Mouse (Mus musculus) embryonic facial prominence, embryonic 15.5 days (tissue): ENCODE measurements at regions not wholly inside any gene's neighbourhood (a gene's known extent, or its start where the extent isn't known, plus 50 kb on each side); places are given as distances from the start of the nearest gene placed in this dataset.

Experiments
- ATAC-seq: fragments of 200-750 bp; cut with Nextera tagmentation; 2 replicates; pipeline ENCODE4 v1.8.0; 2017; ENCODE audit warnings: low read depth, moderate TSS enrichment; ENCODE audit not compliant: insufficient number of reproducible peaks, low FRiP score, low TSS enrichment
- H3K27ac ChIP-seq: fragments of 300-500 bp; sonication (generic); replicated peaks from 2 replicates; pipeline ENCODE4 v1.5.1; 2015; ENCODE audit warnings: mild to moderate bottlenecking, inconsistent platforms
- H3K27me3 ChIP-seq: fragments of 300-500 bp; sonication (generic); 2 replicates; pipeline ENCODE4 v1.6.1; 2015; ENCODE audit warnings: inconsistent platforms
- H3K36me3 ChIP-seq: fragments of 300-500 bp; sonication (generic); 2 replicates; pipeline ENCODE4 v1.6.1; 2015; ENCODE audit warnings: mild to moderate bottlenecking, inconsistent platforms
- H3K4me1 ChIP-seq: fragments of 300-500 bp; sonication (generic); 2 replicates; pipeline ENCODE4 v1.6.1; 2015; ENCODE audit warnings: inconsistent platforms
- H3K4me2 ChIP-seq: fragments of 300-500 bp; sonication (generic); replicated peaks from 2 replicates; pipeline ENCODE4 v1.6.1; 2015; ENCODE audit warnings: mild to moderate bottlenecking, inconsistent platforms
- H3K4me3 ChIP-seq: fragments of 300-500 bp; sonication (generic); replicated peaks from 2 replicates; pipeline ENCODE4 v1.5.1; 2015; ENCODE audit warnings: mild to moderate bottlenecking, inconsistent platforms
- H3K9ac ChIP-seq: fragments of 300-500 bp; sonication (generic); 2 replicates; pipeline ENCODE4 v1.6.1; 2015; ENCODE audit warnings: inconsistent platforms
- H3K9me3 ChIP-seq: fragments of 300-500 bp; sonication (generic); replicated peaks from 2 replicates; pipeline ENCODE4 v1.6.1; 2016; ENCODE audit warnings: inconsistent platforms
- WGBS: fragments of 180-500 bp; shearing (Covaris S2); methylation state at CpG from one replicate; pipeline ENCODE4 v1.1.7; 2015; 5-methylcytosine and 5-hydroxymethylcytosine counted together

DNA sequence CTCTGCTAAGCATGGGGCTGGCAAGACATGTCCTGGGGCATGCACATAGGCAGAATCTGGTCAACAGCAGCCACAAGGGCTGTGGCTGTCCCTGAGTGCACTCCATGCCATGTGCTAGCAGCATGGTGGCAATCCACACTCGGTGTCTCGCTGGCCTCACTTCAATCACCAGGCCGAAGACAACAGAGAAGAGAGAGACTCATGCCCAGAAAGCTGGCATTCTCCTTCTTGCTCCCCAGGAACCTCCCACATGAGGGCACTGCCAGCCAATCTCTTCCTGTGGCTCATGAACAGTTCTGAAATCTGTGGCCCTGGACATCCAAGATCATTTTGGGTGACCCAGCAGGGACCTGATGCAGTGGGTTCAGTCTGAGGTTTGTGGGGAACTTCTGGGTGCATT lies 74.5 kb upstream of the Gm26897 start:
- Histone ChIP-seq H3K4me3 (no peak overlapping the region), H3K9ac (no peak overlapping the region), H3K4me1 (peaks cover 11% of the 10 kb centered on the region), H3K27me3 (no peaks in the 10 kb centered on the region), H3K36me3 (no peaks in the 10 kb centered on the region), H3K4me2 (no peak overlapping the region), H3K9me3 (no peaks in the 10 kb centered on the region), H3K27ac (no peak overlapping the region)
- ATAC-seq = no peak
- 79% methylated on average over 3 of the region's 3 CpGs for WGBS

DNA sequence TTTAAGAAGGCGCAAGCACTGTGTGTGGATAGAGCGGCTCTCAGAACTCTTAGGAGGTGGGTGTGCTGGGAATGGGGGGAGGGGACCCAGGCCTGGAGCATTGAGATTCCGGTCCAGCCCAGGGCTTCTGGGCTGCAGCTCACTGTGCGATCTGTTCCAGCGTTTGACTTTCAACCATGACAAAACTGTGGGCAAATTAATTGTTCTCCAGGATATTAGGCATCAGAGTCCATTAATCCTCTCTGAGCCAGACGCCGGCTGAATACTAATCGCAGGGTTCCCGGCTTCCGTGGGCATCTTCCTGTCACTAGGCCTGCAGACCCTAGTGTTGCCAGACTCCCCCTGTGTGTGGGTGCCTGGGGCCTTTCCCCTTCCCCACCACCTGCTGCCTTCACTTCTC lies 73.3 kb upstream of the Gm26897 start:
- H3K9ac ChIP-seq = no peak overlapping the region
- H3K4me2 ChIP-seq = no peak overlapping the region
- H3K9me3 ChIP-seq = no peaks in the 10 kb centered on the region
- no peak overlapping the region for H3K4me3 ChIP-seq
- no peaks in the 10 kb centered on the region for H3K36me3 ChIP-seq
- no peak for ATAC-seq
- H3K27me3 ChIP-seq = no peaks in the 10 kb centered on the region
- 52% methylated on average over 10 of the region's 10 CpGs for WGBS
- peaks cover 17% of the 10 kb centered on the region for H3K4me1 ChIP-seq
- H3K27ac ChIP-seq = no peak overlapping the region

DNA sequence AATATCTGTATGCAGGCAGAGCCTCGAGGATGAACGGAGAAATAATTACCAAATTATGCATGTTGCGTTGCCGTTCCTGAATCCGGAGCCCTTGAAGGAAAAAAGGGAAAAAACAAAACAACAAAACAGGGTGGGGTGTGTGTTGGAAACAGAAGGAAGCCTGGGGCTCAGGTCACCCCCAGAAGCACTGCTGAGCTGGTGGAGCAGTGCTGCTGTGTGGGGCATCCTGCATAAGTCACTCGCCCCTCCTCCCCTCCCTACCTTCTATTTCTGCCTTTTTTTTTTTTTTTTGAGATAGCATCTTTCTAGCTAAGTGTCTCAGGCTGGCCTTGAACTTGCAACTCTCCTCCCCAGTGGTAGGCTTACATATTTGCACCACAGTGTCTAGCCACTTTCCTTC lies 72.8 kb upstream of the Gm26897 start:
- H3K4me1 ChIP-seq = peaks cover 20% of the 10 kb centered on the region
- WGBS = 51% methylated on average over 6 of the region's 6 CpGs
- H3K27ac ChIP-seq = no peak overlapping the region
- no peaks in the 10 kb centered on the region for H3K27me3 ChIP-seq
- H3K4me3 ChIP-seq = no peak overlapping the region
- H3K9me3 ChIP-seq = no peaks in the 10 kb centered on the region
- no peak overlapping the region for H3K4me2 ChIP-seq
- no peak for ATAC-seq
- H3K36me3 ChIP-seq = no peaks in the 10 kb centered on the region
- no peak overlapping the region for H3K9ac ChIP-seq

DNA sequence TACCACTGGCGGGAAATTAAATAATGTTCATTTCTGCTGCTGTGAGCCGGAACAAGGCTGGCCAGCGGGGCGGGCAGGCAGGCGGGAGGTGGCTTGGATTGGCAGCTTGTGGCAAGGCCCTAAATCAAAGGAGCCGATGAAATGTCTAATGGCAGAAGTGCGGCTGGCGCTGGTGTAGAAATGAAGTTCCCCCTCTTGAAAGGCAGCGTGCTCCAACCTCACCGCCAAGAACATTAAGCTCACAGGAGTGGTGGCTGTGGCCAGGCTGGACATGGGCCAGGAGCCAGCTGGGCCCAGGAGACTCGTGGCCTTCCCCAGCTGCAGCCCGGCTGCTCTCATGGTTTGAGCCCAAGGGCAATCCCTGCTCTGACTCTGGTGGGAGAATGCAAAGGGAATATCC lies 71.8 kb upstream of the Gm26897 start:
- no peak overlapping the region for H3K9ac ChIP-seq
- H3K4me2 ChIP-seq = no peak overlapping the region
- no peaks in the 10 kb centered on the region for H3K36me3 ChIP-seq
- no peak for ATAC-seq
- H3K4me1 ChIP-seq = peaks cover 20% of the 10 kb centered on the region
- WGBS = 76% methylated on average over 12 of the region's 12 CpGs
- no peak overlapping the region for H3K27ac ChIP-seq
- no peaks in the 10 kb centered on the region for H3K27me3 ChIP-seq
- H3K4me3 ChIP-seq = no peak overlapping the region
- H3K9me3 ChIP-seq = no peaks in the 10 kb centered on the region

DNA sequence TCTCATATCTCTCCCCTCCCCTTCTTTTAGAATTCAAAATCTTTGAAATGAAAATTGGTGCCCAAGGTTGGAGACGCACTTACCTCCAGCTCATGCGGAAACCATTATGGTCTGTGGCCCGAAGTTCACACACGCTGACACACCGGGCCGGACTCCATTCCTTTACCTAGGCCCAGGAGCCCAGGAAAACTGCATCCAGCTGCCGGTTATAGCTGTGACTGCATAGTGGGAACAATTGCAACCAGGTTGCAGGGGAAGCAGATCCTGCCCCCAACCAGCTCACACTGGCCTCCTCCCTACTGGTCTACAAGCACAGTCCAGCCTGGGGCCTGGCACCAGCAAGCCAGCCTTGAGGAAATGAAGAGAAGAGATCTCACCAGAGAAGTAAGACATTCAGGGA lies 69.9 kb upstream of the Gm26897 start:
- H3K27ac ChIP-seq = no peak overlapping the region
- no peak overlapping the region for H3K9ac ChIP-seq
- no peak for ATAC-seq

DNA sequence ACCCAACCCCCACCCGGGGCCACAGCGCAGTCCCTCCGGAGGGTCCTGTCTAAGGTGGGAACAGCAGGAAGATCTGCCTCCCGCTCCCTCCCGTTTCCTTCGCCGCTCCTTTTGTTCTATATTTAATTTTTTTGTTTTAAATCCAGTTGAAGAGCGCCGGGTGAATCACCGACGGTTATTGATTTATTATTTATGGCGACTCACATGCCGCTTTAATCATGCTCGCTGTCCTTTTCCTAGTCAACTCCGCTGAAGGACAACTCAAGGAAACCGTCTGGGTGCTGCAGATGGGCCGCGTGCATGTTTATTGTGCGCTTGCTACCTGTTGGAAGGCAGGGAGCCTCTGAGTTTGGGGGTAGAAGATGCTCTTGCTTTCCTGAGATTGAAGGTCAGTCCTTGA lies 68.3 kb upstream of the Gm26897 start:
- 74% methylated on average over 19 of the region's 19 CpGs for WGBS
- H3K9me3 ChIP-seq = 0 out of 2 replicates have a peak, but pooled peaks cover 5% of the 10 kb centered on the region
- H3K4me2 ChIP-seq = no peak overlapping the region
- H3K27me3 ChIP-seq = no peaks in the 10 kb centered on the region
- no peak for ATAC-seq
- no peak overlapping the region for H3K9ac ChIP-seq
- H3K4me3 ChIP-seq = no peak overlapping the region
- H3K27ac ChIP-seq = no peak overlapping the region
- peaks cover 14% of the 10 kb centered on the region; the same call in 1 of the 2 replicates for H3K4me1 ChIP-seq
- H3K36me3 ChIP-seq = no peaks in the 10 kb centered on the region

More for the DNA sequence above, 69.9 kb upstream of the Gm26897 start:
- Histone ChIP-seq H3K9me3 (0 out of 2 replicates have a peak, but pooled peaks cover 5% of the 10 kb centered on the region), H3K4me3 (no peak overlapping the region), H3K27me3 (no peaks in the 10 kb centered on the region), H3K4me1 (peaks cover 15% of the 10 kb centered on the region; the same call in 1 of the 2 replicates), H3K4me2 (no peak overlapping the region), H3K36me3 (no peaks in the 10 kb centered on the region)
- WGBS = 56% methylated on average over 7 of the region's 7 CpGs

DNA sequence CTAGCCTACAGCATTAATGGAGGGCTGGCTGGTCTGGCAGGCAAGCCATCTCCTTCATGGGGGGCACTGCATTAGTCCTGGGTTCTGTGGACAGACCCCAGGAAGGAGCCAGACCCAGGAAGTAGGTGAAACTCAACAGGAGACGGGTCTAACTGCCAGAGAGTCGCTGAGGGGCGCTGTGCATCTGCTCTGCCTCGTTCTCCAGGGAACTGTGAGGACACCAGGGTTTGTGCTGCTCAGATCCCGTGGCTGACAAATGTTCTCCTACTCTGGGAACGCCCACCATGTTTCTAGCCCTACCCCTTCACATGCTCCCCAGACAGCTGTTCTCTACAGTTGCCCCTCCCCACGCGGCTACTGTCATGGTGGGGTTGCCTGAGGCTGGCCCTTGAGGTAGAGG lies 67.7 kb upstream of the Gm26897 start:
- Histone ChIP-seq H3K27ac (no peak overlapping the region), H3K4me3 (no peak overlapping the region), H3K9ac (no peak overlapping the region), H3K4me2 (no peak overlapping the region), H3K36me3 (no peaks in the 10 kb centered on the region), H3K9me3 (0 out of 2 replicates have a peak, but pooled peaks cover 5% of the 10 kb centered on the region), H3K27me3 (no peaks in the 10 kb centered on the region), H3K4me1 (peaks cover 14% of the 10 kb centered on the region; the same call in 1 of the 2 replicates)
- 65% methylated on average over 8 of the region's 8 CpGs for WGBS
- ATAC-seq = no peak

DNA sequence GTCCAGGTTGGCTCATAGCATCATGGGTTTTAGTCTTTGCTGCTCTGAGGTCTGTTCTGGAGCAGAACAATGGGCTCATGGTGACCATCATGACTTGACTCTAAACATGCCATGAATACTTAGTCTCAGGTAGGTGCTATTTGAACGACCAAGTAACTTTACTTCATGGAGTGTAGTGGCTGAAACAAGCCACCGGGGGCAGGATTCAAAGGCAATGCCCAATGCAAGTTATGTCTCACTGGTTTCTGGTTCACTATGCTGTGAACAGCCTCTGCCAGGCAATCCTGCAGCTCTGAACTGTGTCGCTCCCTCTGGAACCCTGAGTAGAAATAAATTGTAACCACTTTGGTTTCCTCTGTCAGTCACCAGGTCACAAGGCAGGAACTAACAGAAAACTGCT lies 65.8 kb upstream of the Gm26897 start:
- no peak overlapping the region for H3K4me3 ChIP-seq
- WGBS = 83% methylated on average over 3 of the region's 3 CpGs
- H3K4me2 ChIP-seq = no peak overlapping the region
- peaks cover 30% of the 10 kb centered on the region for H3K4me1 ChIP-seq
- no peaks in the 10 kb centered on the region for H3K36me3 ChIP-seq
- H3K27ac ChIP-seq = no peak overlapping the region
- ATAC-seq = no peak
- no peak overlapping the region for H3K9ac ChIP-seq
- H3K9me3 ChIP-seq = 0 out of 2 replicates have a peak, but pooled peaks cover 5% of the 10 kb centered on the region
- H3K27me3 ChIP-seq = no peaks in the 10 kb centered on the region

DNA sequence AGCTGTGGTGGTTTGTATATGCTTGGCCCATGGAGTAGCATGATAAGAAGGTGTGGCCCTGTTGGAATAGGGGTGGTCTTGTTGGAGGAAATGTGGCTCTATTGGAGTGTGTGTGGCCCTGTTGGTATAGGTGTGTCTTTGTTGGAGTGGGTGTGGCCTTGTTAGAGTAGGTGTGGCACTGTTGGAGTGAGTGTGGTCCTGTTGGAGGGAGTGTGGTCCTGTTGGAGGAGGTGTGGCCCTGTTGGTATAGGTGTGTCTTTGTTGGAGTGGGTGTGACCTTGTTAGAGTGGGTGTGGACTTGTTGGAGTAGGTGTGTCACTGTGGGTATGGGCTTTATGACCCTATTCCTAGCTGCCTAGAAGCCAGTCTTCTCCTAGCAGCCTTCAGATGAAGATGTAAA lies 64.6 kb upstream of the Gm26897 start:
- no peak overlapping the region for H3K9ac ChIP-seq

DNA sequence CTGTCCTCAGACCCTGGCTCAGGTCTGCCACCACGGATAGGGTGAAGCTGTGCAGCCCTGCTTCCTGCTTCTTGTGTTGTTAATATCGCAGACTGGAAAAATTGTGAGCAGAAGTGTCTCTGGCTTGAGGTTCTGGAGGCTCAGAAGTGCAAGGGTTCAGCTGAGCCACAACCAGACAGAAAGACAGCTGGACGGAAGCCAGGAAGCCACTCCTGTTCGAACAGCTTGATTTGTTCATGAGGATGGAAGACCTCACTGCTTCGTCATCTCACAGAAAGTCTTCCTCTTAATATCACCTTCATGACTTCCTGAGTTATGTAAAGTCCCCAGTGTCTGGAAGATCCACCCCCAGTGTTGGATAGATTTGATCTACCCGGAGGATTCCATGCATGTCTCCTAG lies 62.0 kb upstream of the Gm26897 start:
- Histone ChIP-seq H3K4me3 (no peak overlapping the region), H3K9me3 (0 out of 2 replicates have a peak, but pooled peaks cover 5% of the 10 kb centered on the region), H3K27ac (peak overlapping the region; percentile 68), H3K36me3 (no peaks in the 10 kb centered on the region), H3K27me3 (no peaks in the 10 kb centered on the region), H3K4me1 (peaks cover 42% of the 10 kb centered on the region), H3K4me2 (no peak overlapping the region), H3K9ac (no peak overlapping the region)
- ATAC-seq = no peak
- 49% methylated on average over 6 of the region's 6 CpGs for WGBS

More for the DNA sequence above, 64.6 kb upstream of the Gm26897 start:
- Histone ChIP-seq H3K27ac (no peak overlapping the region), H3K36me3 (no peaks in the 10 kb centered on the region), H3K4me3 (no peak overlapping the region), H3K4me1 (peaks cover 30% of the 10 kb centered on the region), H3K27me3 (no peaks in the 10 kb centered on the region), H3K4me2 (no peak overlapping the region), H3K9me3 (0 out of 2 replicates have a peak, but pooled peaks cover 5% of the 10 kb centered on the region)
- ATAC-seq = no peak

DNA sequence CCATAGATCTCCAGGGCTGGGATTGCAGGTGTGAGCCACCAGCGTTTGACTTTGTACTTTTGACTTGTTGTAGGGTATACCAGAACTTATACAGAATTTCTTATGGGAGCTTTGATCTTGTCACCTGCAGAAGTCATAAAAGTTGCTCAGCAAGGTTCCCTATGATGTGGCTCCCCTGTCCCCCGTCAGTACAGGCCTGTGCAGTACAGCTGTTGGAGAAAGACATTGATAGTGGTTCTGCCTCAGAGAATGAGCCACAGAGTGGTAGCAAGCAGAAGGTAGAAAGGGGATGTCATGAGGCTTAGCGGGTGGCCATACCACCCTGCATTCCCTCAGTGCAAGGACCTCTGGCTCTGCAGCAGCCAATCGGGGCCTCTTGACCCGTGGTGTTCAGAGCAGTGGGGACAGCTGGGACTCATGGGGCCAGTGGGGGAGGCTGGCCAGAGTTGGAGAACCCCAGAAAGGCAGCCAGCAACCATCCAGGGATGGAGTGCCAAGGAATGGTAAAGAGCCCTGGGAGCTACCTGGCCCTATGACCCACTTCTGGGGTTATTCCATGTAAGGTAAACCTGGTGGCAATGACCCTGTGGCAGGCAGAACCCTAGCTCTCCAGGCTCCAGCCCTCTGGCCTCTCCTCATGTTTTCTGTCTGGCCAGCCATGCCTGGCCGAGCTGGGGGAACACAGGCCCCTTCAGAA lies 58.6 kb upstream of the Gm26897 start:
- H3K4me1 ChIP-seq = peaks cover 63% of the 10 kb centered on the region
- no peak overlapping the region for H3K9ac ChIP-seq
- no peaks in the 10 kb centered on the region for H3K27me3 ChIP-seq
- H3K9me3 ChIP-seq = no peaks in the 10 kb centered on the region
- H3K27ac ChIP-seq = peak overlapping the region; percentile 80
- WGBS = 43% methylated on average over 6 of the region's 6 CpGs
- no peak for ATAC-seq
- no peaks in the 10 kb centered on the region for H3K36me3 ChIP-seq
- H3K4me3 ChIP-seq = no peak overlapping the region
- H3K4me2 ChIP-seq = 0 out of 2 replicates have a peak overlapping the region, but pooled peaks have one; percentile 6
